Mouse (Mus musculus): Measurements from ENCODE around the gene Acsl4.
A peak's percentile ranks its signal among the peaks of the same experiment; 100 is the strongest.

Gene Acsl4

DNA sequence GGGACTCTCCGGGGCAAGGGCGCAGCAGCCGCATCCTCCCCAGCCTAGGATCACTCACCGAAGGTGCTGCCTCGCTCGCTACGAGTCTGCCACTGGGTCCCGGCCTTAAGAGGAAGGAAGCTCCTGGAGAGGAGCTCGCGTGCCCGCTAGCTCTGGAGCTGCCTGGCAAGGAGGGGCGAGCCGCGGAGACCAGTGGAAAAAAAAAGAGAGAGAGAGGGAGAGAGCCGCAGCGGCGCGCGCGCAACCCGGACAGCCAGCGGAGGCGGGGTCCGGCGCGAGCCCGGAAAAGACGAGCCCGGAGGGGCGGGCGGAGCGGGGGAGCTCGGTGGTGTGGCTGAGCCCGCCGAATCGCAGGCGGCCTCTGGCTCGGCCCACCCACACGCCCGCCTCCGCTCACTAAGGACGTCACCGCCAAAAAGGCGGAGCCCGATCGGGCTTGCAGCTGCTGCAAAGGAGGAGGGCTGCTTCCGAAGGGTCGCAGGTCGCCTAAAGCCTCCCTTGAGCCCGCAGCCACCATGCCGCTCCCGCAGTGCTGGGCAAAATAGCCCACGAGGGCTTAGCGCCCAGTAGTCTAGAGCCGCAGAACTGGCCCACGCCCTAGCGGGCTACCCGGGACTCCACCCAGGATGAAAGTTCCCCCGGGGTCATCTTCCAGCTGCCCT, at the start of gene Acsl4:
Gene Acsl4 (minus strand): TSS at position 289 of the 662 bp plus-strand sequence.
- DNase-seq (ENCODE audit: low read depth, low spot score) = peak; percentile 94

DNA sequence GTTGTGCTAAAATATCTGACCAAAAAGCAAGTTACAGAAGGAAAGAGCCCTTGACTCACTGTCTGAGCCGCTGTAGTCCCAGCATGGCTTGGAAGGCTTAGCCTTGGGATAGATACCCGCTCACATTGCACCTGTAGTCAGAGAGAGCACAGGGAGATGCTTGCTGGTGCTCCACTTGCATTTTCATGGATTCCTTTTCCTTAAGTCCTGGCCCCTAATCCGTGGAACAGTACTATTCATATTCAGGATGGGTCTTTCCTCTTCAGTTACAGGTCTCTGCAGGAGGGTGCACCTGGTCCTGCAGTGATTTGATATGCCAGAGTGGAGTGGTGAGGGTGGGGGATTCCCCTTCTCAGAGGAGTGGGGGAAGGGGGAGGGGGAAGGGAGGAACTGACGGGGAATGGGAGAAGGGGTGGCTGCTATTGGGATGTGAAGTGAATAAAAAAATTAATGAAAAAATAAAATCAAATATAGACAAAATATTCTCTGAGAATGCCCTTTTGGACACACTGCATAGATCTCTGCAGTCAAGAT, 47.7 kb upstream of the Acsl4 start:
- DNase-seq (ENCODE audit: low read depth, low spot score) = no peak

DNA sequence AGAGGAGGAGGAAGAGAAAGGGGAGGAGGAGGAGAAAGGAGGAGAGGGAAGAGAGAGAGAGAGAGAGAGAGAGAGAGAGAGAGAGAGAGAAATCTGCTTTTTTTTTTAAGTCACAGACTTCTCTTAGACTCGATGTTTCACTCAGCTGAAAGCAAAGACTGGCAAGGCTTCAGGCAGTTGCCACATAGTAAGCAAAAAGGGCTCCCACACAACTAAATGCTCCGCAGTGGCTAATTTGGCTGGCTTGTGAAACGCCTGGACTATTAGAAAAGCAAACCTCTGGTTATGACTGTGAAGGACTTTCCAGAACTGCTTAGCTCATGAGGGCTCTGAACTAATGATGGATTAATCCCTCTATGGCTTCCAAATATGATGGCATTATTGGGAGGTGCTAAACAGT, 42.5 kb upstream of the Acsl4 start:
- DNase-seq (ENCODE audit: low read depth, low spot score) = no peak

DNA sequence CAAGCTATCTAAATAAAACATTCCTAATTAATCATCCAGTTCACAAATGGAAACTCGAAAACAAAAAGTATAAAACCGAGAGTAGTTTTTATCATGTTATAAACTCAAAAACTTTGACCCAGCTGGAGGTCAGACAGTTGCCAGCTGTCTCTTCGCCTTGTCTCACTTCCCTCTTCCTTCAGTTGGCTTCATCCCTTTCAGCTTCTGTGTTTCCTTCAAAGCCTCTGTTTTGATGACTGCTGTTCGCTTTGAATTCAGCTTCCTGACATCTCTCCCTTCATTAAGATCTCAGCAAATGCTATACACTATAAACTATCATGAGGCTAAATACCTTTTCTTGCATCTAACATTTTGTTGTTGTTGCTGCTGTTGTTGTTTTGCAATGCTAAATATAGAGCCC, 36.8 kb upstream of the Acsl4 start:
- DNase-seq (ENCODE audit: low read depth, low spot score) = no peak

DNA sequence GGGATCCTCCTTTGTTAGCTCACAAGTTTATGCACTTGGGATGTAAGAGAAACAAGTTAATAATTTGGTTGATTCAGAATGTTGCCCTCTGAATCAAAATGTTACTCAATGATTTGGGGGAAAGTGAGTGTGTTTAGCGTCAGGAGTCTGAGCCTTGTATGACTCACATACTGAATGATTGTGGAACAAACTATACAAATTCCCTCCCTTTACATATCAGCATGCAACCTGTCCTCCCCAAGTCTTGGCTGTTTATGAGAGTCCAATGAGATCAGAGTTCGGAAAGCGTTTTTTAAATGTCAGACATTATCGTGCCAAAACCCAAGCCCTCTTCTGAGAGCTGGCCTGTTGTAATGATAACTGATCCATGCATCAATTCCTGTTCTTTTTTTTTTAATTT, 36.3 kb upstream of the Acsl4 start:
- DNase-seq (ENCODE audit: low read depth, low spot score) = no peak

DNA sequence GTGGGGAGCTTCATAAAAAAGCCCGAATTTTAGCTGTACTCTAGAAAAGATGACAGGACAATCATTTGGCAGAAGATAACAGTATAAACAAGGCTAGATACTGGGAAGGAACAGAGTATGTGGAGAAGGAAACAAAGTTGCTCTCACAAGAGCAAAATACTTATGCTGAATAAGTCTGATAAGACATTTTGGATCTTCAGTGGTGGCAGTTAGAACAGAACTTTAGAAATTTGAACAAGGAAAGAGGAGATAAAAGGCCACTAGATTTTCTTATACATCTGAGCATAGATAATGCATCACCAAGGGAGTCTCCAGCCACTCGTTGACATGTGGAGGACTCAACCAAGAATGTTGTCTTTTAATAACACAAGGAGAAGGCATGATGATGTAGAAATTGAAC, 23.5 kb upstream of the Acsl4 start:
- no peak for DNase-seq (ENCODE audit: low read depth, low spot score)

DNA sequence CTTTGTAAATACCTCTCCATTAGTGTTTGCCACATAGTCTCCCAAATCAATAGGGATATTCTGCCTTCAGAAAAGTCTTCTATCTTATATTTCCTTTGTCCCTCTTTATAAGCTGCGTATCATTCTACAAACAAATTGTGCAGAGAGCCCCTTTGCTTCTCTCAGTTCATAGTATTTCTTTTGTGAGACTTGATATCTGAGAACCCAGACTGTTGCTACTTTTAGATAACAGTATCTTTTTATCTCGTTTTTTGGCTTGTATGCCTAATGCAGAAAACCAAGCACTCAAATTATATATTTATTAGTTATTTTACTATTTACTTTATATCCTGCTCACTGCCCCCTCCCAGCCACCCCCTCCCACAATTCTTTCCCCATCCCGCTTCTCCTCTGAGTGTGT, 19.7 kb upstream of the Acsl4 start:
- DNase-seq (ENCODE audit: low read depth, low spot score) = no peak

DNA sequence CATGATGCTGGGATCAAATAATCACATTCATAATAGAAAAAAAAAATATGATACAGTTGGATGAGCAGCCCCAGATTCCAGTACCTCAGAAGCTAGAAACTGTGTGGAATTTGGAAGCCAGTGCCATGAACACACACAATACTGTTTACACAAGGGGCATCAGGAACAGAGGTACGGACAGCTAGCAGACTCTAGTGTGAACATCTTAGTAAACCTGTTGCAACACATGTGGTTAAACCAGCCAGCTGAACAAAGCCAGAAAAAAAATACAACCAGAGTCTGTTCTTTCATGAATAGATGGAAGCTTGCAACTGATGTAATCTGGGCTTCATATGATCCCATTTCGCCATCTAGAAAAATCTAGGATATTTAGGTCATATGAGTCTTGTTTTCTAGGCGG, 19.0 kb upstream of the Acsl4 start:
- DNase-seq (ENCODE audit: low read depth, low spot score) = no peak

DNA sequence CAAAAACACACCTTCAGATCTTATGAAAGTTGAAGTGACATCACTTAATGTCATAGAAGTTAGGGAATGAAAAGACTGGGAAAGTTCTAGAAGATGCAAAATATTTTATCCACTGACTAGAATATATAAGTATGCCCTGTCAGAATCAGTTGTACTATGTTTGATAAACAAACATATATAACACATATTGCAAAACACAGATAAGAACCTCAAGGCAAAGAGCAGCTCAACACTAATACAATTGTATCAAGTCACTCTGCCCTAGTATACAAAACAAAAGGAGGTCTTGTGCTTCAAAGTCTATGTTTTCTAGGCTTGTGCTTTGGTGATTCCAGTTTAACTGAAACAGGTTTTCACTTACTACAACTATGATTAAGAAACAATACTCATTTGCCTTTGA, 12.8 kb upstream of the Acsl4 start:
- no peak for DNase-seq (ENCODE audit: low read depth, low spot score)

DNA sequence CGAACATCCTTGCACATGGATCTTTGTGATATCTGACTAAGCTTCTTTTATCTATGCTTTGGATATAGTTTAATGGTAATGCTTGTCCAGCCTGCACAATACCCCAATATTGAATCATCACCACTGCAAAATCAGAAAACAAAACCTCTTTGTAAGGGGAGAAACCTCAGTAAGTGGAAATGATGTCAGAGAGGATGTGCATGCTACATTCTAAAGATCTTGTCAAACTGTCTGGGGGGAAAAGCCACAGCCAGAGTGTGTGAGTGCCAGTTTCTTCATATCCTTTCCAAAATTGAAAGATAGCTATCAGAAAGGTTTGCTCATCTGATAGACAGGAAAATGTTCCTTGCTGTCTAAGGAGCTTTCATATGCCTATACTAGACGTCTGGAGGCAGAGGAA, 8.3 kb upstream of the Acsl4 start:
- DNase-seq (ENCODE audit: low read depth, low spot score) = peak; percentile 50

DNA sequence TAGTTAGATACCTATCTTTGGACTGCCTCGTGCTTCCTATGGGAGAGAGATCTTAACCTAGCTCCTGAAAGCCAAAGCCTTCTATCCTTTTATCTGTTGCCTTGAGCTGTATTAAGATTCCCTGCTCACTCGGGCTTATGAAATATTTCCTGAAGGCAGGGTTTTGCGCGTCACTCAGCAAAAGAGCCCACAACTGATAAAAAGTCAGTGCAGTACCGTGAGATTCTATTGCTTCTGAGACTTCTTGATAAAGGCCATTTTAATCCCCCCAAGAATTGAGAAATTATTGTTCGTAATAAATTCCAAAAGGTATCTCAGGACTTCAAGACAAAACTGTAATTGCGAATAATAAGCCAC, 552 bp upstream of the Acsl4 start:
- no peak for DNase-seq (ENCODE audit: low read depth, low spot score)

DNA sequence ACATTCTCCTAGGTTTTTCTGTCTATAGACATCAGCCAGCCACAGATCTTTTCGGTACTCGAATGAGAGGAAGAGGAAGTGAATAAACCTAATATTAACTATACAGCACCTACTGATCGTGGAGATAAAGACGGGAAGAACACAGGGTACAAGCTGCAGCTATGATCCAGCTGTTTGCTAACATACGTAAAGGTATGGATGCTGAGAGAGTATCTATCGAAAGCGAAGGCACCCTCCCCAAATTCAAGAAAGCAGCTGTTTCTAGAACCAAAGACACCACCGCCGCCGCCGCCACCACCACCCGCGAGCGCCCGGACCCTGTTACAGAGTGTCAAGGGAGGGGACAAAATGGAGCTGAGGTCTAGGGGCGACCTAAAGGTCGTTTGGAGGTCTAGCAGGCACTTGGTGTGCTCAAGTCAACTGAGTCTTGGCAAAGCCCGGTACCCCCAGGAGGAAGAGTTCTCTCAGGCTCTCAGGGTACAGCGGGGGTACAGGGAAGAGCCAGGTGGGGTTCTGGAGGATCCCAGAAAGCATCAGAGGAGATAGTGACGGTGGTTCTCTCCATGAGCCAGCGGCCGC, 665 bp downstream of the Acsl4 start:
- peak; percentile 51 for DNase-seq (ENCODE audit: low read depth, low spot score)

DNA sequence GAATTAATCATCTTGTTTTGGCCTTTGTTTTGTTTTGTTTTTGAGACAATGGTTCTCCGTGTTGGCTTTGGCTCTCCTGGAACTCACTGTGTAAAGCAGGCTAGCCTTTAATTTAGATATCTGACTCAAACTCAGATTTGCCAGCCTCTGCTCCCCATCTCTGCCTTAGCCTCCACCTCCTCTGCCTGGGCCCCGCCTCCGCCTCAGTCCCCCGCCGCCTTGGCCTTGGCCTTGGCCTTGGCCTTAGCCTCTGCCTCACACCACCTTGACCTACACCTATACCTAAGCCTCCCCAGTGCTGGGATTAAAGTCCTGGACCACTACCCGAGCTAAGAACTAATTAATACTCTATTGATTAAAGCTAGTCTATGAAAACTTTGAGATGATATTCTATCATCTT, 2.2 kb downstream of the Acsl4 start:
- no peak for DNase-seq (ENCODE audit: low read depth, low spot score)

DNA sequence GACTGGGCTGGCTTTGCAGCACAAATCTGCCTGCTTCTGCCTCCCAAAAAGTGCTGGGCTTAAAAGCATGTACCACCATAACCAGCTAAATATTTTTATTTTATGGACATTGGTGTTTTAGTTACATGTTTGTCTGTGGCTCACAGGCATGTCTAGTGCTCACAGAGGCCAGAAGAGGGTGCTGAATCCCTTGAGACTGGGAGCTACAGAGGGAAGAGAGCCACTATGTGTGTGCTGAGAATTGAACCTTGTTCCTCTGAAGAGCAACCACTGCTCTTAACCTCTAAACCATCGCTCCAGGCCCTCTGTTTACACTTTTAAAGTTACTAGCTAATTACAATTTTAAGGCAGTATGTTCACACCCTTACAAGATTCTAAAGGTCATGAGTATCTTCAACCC, 2.7 kb downstream of the Acsl4 start:
- DNase-seq (ENCODE audit: low read depth, low spot score) = peak; percentile 11

DNA sequence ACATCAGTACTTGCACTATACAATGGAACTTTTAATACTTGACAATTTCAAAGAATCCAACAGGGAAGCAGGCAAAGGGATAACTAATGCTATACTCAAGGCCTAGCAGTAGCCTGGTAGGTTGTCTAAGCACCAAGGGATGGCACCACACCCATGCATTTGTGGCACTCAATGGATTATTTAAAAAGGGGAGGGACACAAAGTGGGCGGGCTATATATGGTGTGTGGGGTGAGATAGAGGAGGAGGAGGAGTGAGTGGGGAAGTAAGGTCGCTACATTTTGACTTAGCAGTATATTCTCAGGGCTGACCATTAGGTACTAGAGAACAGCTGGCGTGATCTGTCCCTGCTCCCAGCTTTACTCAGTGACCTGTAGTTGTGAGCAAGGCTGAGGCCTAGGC, 5.4 kb downstream of the Acsl4 start:
- DNase-seq (ENCODE audit: low read depth, low spot score) = peak; percentile 16

DNA sequence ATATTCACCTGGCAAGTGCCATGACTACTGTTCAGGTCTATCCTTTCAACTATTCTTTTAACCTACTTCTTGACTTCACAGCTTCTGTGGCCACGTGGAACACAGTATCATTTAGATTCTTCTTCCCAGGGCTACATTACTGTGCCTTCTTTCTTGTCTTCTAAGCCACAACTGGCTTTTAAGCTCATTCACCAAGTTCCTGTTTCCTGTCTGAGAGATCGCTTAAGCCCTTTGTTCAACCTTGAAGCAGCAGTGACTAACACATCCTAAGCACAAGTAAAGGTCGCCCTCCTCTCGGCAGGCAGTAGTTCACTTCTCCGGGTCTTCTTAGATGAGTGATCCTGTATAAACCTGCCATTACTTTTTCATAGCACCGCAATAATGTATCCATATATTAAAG, 10.4 kb downstream of the Acsl4 start:
- peak; percentile 66 for DNase-seq (ENCODE audit: low read depth, low spot score)

DNA sequence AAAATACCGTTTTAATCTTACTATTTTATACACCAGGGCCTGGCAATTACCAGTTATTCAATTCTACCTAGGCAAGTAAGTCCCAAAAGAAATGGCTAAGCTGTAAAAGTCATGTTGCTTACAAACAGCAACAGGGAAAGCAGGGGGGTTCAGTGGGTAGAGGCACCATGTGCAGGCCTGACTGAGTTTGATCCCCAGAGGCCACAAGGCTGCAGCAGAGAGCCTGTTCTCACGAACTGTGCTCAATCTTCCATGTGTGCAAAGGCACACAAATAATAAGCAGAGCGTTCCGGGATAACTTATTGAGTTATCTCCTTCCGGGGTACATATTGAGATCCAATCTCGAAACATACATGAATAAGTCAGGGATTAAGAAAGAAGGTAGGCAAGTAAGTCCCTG, 12.3 kb downstream of the Acsl4 start:
- DNase-seq (ENCODE audit: low read depth, low spot score) = no peak

DNA sequence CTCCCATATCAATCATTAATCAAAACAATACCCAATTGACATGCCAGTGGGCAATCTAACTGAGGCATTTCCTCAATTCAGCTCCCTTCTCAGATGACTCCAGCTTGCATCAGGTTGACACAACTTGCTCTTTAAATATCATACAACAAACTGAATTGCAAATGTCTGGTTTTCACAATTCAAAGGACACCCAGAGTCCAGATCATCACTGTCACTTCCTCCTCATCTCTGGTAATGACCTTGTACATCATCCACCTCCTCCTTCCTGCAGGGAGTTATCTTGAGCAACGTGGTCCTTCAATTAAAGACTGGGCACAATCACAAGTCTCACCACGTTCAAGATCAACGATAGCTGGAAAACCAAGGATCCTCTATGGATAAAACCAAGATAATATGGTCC, 13.0 kb downstream of the Acsl4 start:
- DNase-seq (ENCODE audit: low read depth, low spot score) = no peak

DNA sequence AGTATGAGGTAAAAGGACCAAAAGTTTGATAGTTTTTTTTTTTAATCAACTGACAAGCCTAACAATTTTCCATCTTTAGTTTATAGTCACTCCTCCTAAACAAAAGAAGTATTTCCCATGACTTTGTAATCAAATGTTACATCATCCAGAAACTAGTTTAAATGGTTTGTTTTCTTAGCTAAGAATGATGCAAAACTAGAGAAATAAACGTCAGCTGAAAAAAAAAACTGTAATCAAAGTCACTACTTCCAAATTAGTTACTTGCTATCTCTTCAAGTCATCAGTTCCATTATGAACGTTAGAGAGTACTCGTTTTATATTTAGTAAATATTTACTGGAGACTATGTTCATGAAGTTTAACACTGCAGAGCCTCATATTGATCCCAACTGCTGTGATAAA, 13.6 kb downstream of the Acsl4 start:
- no peak for DNase-seq (ENCODE audit: low read depth, low spot score)

DNA sequence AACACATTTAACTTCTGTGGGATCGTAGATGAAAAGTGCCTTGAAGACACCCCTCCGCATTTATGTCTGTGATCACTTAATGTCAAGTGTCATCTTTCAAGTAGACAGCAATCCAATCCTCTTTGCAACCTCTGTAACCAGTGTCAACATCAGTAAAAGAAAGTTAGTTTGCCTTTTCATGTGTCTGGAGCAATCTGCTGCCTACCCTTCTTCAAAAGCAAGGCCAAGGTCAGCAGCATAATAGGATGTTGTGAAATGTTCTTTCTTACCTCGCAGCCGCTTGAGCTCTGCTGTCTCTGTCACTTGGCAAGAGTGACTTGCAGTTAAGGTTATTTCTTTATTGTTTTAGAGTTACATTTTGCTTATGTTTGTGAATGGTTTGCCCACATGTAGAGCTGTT, 14.8 kb downstream of the Acsl4 start:
- DNase-seq (ENCODE audit: low read depth, low spot score) = no peak

DNA sequence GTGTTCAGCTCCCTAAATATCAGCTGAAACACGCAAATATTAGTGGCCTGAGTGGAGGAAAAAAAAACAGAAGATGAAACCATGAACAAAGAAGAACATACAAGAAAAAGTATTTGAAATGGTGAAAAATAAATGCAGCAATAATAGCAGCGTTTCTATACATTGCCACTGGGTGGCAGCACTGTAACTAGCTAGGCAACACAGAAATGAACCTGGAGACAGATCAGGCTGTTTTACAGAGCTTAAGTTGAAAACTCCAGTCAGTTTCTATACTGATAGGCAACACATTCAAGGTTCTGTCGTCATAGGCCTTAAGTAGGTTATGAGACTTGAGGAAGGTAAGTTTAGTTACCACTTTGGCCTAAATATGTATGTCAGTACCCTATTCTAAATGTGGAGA, 17.9 kb downstream of the Acsl4 start:
- peak; percentile 69 for DNase-seq (ENCODE audit: low read depth, low spot score)

DNA sequence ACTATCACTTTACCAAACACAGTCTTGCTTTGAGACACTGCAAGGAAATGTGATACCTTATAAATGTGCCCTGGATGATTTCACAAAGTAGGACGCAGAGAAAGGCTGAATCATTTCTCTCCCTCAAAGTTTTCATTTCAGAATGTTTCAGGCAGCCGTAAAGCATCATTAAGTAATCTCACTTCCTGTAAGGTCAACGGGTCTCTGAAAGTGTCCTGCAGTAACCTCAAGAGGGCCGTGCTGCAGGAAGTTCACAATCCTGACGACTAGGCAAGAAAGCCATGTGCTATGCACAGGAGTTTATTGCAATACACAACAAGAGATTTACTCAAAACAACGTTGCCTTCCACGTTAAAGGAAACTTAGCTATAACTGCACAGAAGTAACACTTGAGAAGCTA, 20.4 kb downstream of the Acsl4 start:
- peak; percentile 33 for DNase-seq (ENCODE audit: low read depth, low spot score)

DNA sequence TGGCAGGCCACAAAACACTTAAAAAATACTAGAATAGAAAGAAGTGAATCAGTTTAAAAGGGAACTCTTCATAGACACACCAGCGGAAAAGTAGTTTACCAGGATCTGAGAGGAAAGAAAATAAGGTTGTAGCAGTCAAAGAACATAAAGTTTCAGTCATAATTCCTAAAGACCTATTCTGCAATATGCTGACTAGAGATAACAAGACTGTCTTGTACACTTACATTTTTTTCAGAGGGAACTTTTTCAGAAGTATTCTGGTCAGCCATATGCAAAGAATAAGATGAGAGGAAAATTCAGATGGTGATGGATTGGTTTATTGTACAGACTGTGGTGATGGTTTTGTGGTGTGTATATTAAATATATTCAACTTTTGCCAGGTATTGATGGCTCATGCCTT, 26.5 kb downstream of the Acsl4 start:
- no peak for DNase-seq (ENCODE audit: low read depth, low spot score)

DNA sequence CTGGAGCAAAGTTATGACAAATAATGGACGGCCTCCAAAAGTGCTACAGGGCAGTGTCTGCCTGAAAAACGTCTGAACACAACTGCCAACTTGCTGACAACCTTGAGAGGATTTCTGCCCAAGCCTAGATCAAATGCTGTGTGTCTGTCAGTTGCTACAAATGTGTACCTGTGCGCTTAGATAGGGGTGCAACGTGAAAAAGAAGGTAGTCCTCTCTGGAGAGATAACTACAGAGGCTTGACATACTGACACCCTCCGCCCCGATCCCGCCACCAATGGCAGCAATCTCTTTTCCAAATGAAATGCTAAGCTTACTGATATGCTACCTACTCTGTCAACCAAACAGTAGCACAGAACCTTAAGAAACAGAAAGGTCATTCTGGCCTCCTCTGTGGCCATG, 31.3 kb downstream of the Acsl4 start:
- DNase-seq (ENCODE audit: low read depth, low spot score) = no peak

Data from CD4-positive helper T cell, adult 2 months (primary cell).